Mouse (Mus musculus) layer of hippocampus, adult 8-10 months (tissue): ENCODE measurements around the gene Matn4. TPM values are rescaled to one million over a fixed set of nuclear protein-coding genes. Genes with fewer than 3 reads are reported as not detected.
"Not testable (repeated sequence)": the region's sequence is repeated elsewhere in the genome, so short reads cannot be mapped to it uniquely, and the experiment has no call there.

Source experiments
- DNase-seq, 2 experiments: peaks; one replicate each; pipeline ENCODE4 v3.0.0; 2022; ENCODE audit warnings: low spot score in 2 of 2
- microRNA-seq, 2 experiments: library from miRNA; unstranded; fragments of <30 nt; microRNA quantifications; one replicate each; pipeline ENCODE4 v1.2.0; 2022
- total RNA-seq, 4 experiments: library from RNA; stranded (reverse); gene quantifications; 2 replicates each; pipeline ENCODE4 v1.2.4; 2022

The Matn4 gene
- total RNA-seq, 4 experiments from 2014 or later = 11.1 to 12.6 (median 11.9) TPM

GRCm38 (mm10) chr2:164372408-164373053 is 32.4 kb downstream of the Matn4 start:
- no peak for DNase-seq

- DNase-seq = no peak
Measured at GRCm38 (mm10) chr2:164371371-164371770, 33.6 kb downstream of the Matn4 start.

- DNase-seq = no peak
Measured at GRCm38 (mm10) chr2:164368620-164369105, 36.3 kb downstream of the Matn4 start.

- no peak for DNase-seq
Measured at GRCm38 (mm10) chr2:164366947-164367346, 38.0 kb downstream of the Matn4 start.

- DNase-seq = no peak
Measured at GRCm38 (mm10) chr2:164360974-164361657, 43.8 kb downstream of the Matn4 start.

GRCm38 (mm10) chr2:164359668-164360067 is 45.3 kb downstream of the Matn4 start:
- no peak for DNase-seq

GRCm38 (mm10) chr2:164359031-164359430 is 45.9 kb downstream of the Matn4 start:
- no peak for DNase-seq

GRCm38 (mm10) chr2:164358373-164358772 is 46.6 kb downstream of the Matn4 start:
- DNase-seq = no peak

GRCm38 (mm10) chr2:164356177-164356967 is 48.6 kb downstream of the Matn4 start:
- no peak for DNase-seq

GRCm38 (mm10) chr2:164353356-164353755 is 51.6 kb downstream of the Matn4 start:
- DNase-seq = no peak

GRCm38 (mm10) chr2:164352697-164353096 is 52.3 kb downstream of the Matn4 start:
- DNase-seq = no peak

- DNase-seq = peak in 1 of 2 experiments; percentile 18
Measured at GRCm38 (mm10) chr2:164348980-164349379, 56.0 kb downstream of the Matn4 start.

GRCm38 (mm10) chr2:164347697-164348096 is 57.3 kb downstream of the Matn4 start:
- DNase-seq = not testable (repeated sequence)

GRCm38 (mm10) chr2:164343732-164344131 is 61.2 kb downstream of the Matn4 start:
- not testable (repeated sequence) for DNase-seq

Small RNA genes within 50 kb of the gene (microRNA-seq; reads per million reads assigned to microRNA genes)
- 0 reads per million in 2 experiments for gene Mir7678

Other genes starting within 250 kb of the Matn4 start
- gene Kcns1, start 234.0 kb downstream of the Matn4 start, total RNA-seq = 1 to 10 TPM; 5.3 to 7.8 (median 6.2) TPM
- gene Wfdc5, start 222.4 kb downstream of the Matn4 start, total RNA-seq = not detected
- gene Wfdc12, start 214.6 kb downstream of the Matn4 start, total RNA-seq = not detected
- not detected for gene Wfdc15a, start 205.0 kb downstream of the Matn4 start, total RNA-seq
- gene Wfdc15b, start 183.5 kb downstream of the Matn4 start, total RNA-seq = not detected
- gene Svs2, start 166.7 kb downstream of the Matn4 start, total RNA-seq = not detected
- gene Svs3b, start 148.5 kb downstream of the Matn4 start, total RNA-seq = not detected
- not detected for gene Svs4, start 126.7 kb downstream of the Matn4 start, total RNA-seq
- not detected for gene Svs3a, start 115.9 kb downstream of the Matn4 start, total RNA-seq
- not detected for gene Svs6, start 88.4 kb downstream of the Matn4 start, total RNA-seq
- gene Svs5, start 72.4 kb downstream of the Matn4 start, total RNA-seq = not detected
- gene Slpi, start 16.1 kb downstream of the Matn4 start, total RNA-seq = 1 to 10 TPM in 3 of 4 experiments, not detected in 1; 1.2 to 1.5 (median 1.2) TPM
- under 1 TPM; 0.34 to 0.67 (median 0.42) TPM for gene Rbpjl, start 2.0 kb downstream of the Matn4 start, total RNA-seq
- gene Sdc4, start 38.7 kb upstream of the Matn4 start, total RNA-seq = 100 to 1,000 TPM; 109 to 165 (median 131) TPM
- 10 to 100 TPM; 40.4 to 45.8 (median 44.8) TPM for gene Sys1, start 51.8 kb upstream of the Matn4 start, total RNA-seq
- gene Gm20458, start 55.8 kb upstream of the Matn4 start, total RNA-seq = 10 to 100 TPM in 1 of 4 experiments, 1 to 10 TPM in 2, not detected in 1; 8.4 to 15.8 (median 9.9) TPM
- gene Trp53tg5, start 68.6 kb upstream of the Matn4 start, total RNA-seq = not detected
- gene Dbndd2, start 80.9 kb upstream of the Matn4 start, total RNA-seq = 100 to 1,000 TPM; 109 to 163 (median 138) TPM
- 10 to 100 TPM; 75.4 to 90.5 (median 81.6) TPM for gene Pigt, start 92.4 kb upstream of the Matn4 start, total RNA-seq
- 1 to 10 TPM in 1 of 4 experiments, under 1 TPM in 3; 0.55 to 1.1 (median 0.84) TPM for gene Wfdc2, start 157.3 kb upstream of the Matn4 start, total RNA-seq
- gene Spint3, start 168.3 kb upstream of the Matn4 start, total RNA-seq = not detected
- gene Wfdc6a, start 180.3 kb upstream of the Matn4 start, total RNA-seq = not detected
- not detected for gene Eppin, start 188.4 kb upstream of the Matn4 start, total RNA-seq
- gene Wfdc6b, start 208.4 kb upstream of the Matn4 start, total RNA-seq = not detected
- gene Wfdc8, start 208.5 kb upstream of the Matn4 start, total RNA-seq = not detected
- not detected for gene Wfdc16, start 233.6 kb upstream of the Matn4 start, total RNA-seq